Mouse (Mus musculus): ENCODE data around the gene Zfp989. TPM values are rescaled to one million over a fixed set of nuclear protein-coding genes. Genes with fewer than 3 reads are reported as not detected.

Zfp989 gene
- 1.3 TPM for polyA plus RNA-seq (2017; shearing (Covaris generic))

GRCm38 (mm10) chr4:146971757-146972156, at the start of gene Zfp989:
Gene Zfp989, plus strand, starts transcription at chr4:146971976.

GRCm38 (mm10) chr4:147021550-147021949, 49.8 kb downstream of the Zfp989 start, which contains the start of gene Rex2:
Gene Rex2, plus strand, starts transcription at chr4:147021850.

Other genes with a start within 250 kb of the Zfp989 start
- not detected for gene Gm21411, start 62.4 kb upstream of the Zfp989 start, polyA plus RNA-seq (2017; shearing (Covaris generic))
- not detected for gene Rex2, start 49.9 kb downstream of the Zfp989 start, polyA plus RNA-seq (2017; shearing (Covaris generic))
- gene Zfp991, start 160.1 kb downstream of the Zfp989 start, polyA plus RNA-seq (2017; shearing (Covaris generic)) = 2.2 TPM

Data from naive thymus-derived CD4-positive, alpha-beta T cell, adult 5 months (primary cell).